Mouse (Mus musculus) hindbrain, postnatal 0 days (tissue): ENCODE measurements around the gene Grm7. TPM values are rescaled to one million over a fixed set of nuclear protein-coding genes. Genes with fewer than 3 reads are reported as not detected.

ENCODE experiments used
- ATAC-seq: fragments of 200-750 bp; cut with Nextera tagmentation; 2 replicates; pipeline ENCODE4 v1.8.0; 2017; ENCODE audit warnings: mild to moderate bottlenecking, moderate TSS enrichment, moderate library complexity
- DNase-seq: peaks from one replicate; pipeline ENCODE4 v3.0.0-alpha.2; 2015; ENCODE audit warnings: low spot score
- H3K27ac ChIP-seq: fragments of 300-500 bp; sonication (generic); 2 replicates; pipeline ENCODE4 v1.5.1; 2014; ENCODE audit warnings: mild to moderate bottlenecking
- H3K27me3 ChIP-seq: fragments of 300-500 bp; sonication (generic); 2 replicates; pipeline ENCODE4 v1.6.1; 2014; ENCODE audit warnings: low read length, mixed read lengths; ENCODE audit not compliant: insufficient read depth
- H3K36me3 ChIP-seq: fragments of 300-500 bp; sonication (generic); 2 replicates; pipeline ENCODE4 v1.6.1; 2014; ENCODE audit warnings: low read length, mixed read lengths; ENCODE audit not compliant: insufficient read depth
- H3K4me1 ChIP-seq: fragments of 300-500 bp; sonication (generic); 2 replicates; pipeline ENCODE4 v1.6.1; 2014; ENCODE audit warnings: antibody characterized with exemption, low read length, mixed read lengths; ENCODE audit not compliant: insufficient read depth
- H3K4me2 ChIP-seq: fragments of 300-500 bp; sonication (generic); 2 replicates; pipeline ENCODE4 v1.6.1; 2014; ENCODE audit warnings: low read depth, mild to moderate bottlenecking, low read length, moderate library complexity, mixed read lengths
- H3K4me3 ChIP-seq: fragments of 300-500 bp; sonication (generic); 2 replicates; pipeline ENCODE4 v1.5.1; 2014; ENCODE audit warnings: low read length
- H3K9ac ChIP-seq: fragments of 300-500 bp; sonication (generic); replicated peaks from 2 replicates; pipeline ENCODE4 v1.6.1; 2014; ENCODE audit warnings: mild to moderate bottlenecking, low read length, moderate library complexity, mixed read lengths
- H3K9me3 ChIP-seq: fragments of 300-500 bp; sonication (generic); 2 replicates; pipeline ENCODE4 v1.6.1; 2016; ENCODE audit warnings: low read length, mixed read lengths
- CTCF ChIP-seq: IDR thresholded peaks from 2 replicates; pipeline ENCODE4 v1.5.1; 2016; ENCODE audit warnings: antibody characterized with exemption, control low read depth, low read depth
- WGBS: fragments of 180-500 bp; shearing (Covaris S2); extraction: QIAGEN DNeasy Blood & Tissue Kit; methylation state at CpG from one replicate; pipeline ENCODE4 v1.1.7; 2014; 5-methylcytosine and 5-hydroxymethylcytosine counted together
- polyA plus RNA-seq: library from polyadenylated mRNA; unstranded; fragments of >200 nt; fragmentation: Nextera tagmentation; extraction: Ambion mirVana; gene quantifications from 2 replicates; pipeline ENCODE4 v1.2.1, GENCODE M21; 2015
- total RNA-seq: library from RNA; depleted of rRNA; stranded (reverse); fragments of >200 nt; gene quantifications from 2 replicates; pipeline ENCODE4 v1.2.3, GENCODE M21; 2014; rRNA removed

Gene Grm7
- total RNA-seq (41.4 and 57.6 TPM in 2 replicates), polyA plus RNA-seq (25.9 and 27.5 TPM in 2 replicates)

GRCm38 (mm10) chr6:110645411-110646361 lies at the start of gene Grm7:
TSS of gene Grm7 (plus strand) at chr6:110645581.
- Histone ChIP-seq H3K4me2 (peak within 1 kb of the TSS; percentile 68), H3K27me3 (no peaks in the 10 kb centered on the region), H3K4me3 (peak within 1 kb of the TSS; percentile 65), H3K4me1 (no peaks in the 10 kb centered on the region), H3K36me3 (no peaks in the 10 kb centered on the region), H3K9me3 (no peaks in the 10 kb centered on the region), H3K9ac (peak within 1 kb of the TSS; percentile 70), H3K27ac (peak within 1 kb of the TSS; percentile 79)
- DNase-seq (peak; percentile 80), ATAC-seq (peak; percentile 91)
- no peak for TF ChIP-seq CTCF
- WGBS: under 1% methylated on average over 60 of the region's 65 CpGs

- DNase-seq: no peak
- ATAC-seq: peak; percentile 33; the same call in 1 of the 2 replicates
- Histone ChIP-seq H3K4me3 (peak overlapping the region; percentile 65), H3K27me3 (no peaks in the 10 kb centered on the region), H3K4me1 (no peaks in the 10 kb centered on the region), H3K27ac (peak overlapping the region; percentile 79; the same call in 1 of the 2 replicates), H3K9me3 (no peaks in the 10 kb centered on the region), H3K36me3 (no peaks in the 10 kb centered on the region), H3K4me2 (peak overlapping the region; percentile 68), H3K9ac (peak overlapping the region; percentile 70)
- WGBS: 3% methylated on average over 7 of the region's 7 CpGs
- TF ChIP-seq CTCF: no peak
Observed at GRCm38 (mm10) chr6:110645041-110645410, 355 bp upstream of the Grm7 start.

GRCm38 (mm10) chr6:110646901-110647300 lies 1.5 kb downstream of the Grm7 start:
- Histone ChIP-seq H3K9me3 (no peaks in the 10 kb centered on the region), H3K27ac (peak overlapping the region; percentile 79; the same call in 1 of the 2 replicates), H3K4me1 (no peaks in the 10 kb centered on the region), H3K36me3 (no peaks in the 10 kb centered on the region), H3K27me3 (no peaks in the 10 kb centered on the region), H3K9ac (peak overlapping the region; percentile 70), H3K4me2 (peak overlapping the region; percentile 68), H3K4me3 (peak overlapping the region; percentile 65)
- 1% methylated on average over 12 of the region's 12 CpGs for WGBS
- TF ChIP-seq CTCF: no peak
- DNase-seq (peak; percentile 59), ATAC-seq (peak; percentile 36; the same call in 1 of the 2 replicates)

- Histone ChIP-seq H3K4me3 (peak overlapping the region; percentile 24), H3K36me3 (no peaks in the 10 kb centered on the region), H3K4me1 (no peaks in the 10 kb centered on the region), H3K9ac (0 out of 2 replicates have a peak overlapping the region, but pooled peaks have one; percentile 13), H3K27me3 (no peaks in the 10 kb centered on the region), H3K27ac (no peak overlapping the region), H3K9me3 (no peaks in the 10 kb centered on the region), H3K4me2 (peak overlapping the region; percentile 68)
- ATAC-seq (no peak), DNase-seq (no peak)
- 78% methylated on average over 1 of the region's 1 CpGs for WGBS
- no peak for TF ChIP-seq CTCF
Observed at GRCm38 (mm10) chr6:110649227-110649626, 3.8 kb downstream of the Grm7 start.

- ATAC-seq: no peak
- Histone ChIP-seq H3K36me3 (no peaks in the 10 kb centered on the region), H3K9ac (no peak overlapping the region), H3K4me1 (no peaks in the 10 kb centered on the region), H3K4me2 (no peak overlapping the region), H3K27ac (no peak overlapping the region), H3K9me3 (no peaks in the 10 kb centered on the region), H3K4me3 (no peak overlapping the region), H3K27me3 (no peaks in the 10 kb centered on the region)
- no peak for TF ChIP-seq CTCF
- WGBS: 72% methylated on average over 5 of the region's 5 CpGs
- DNase-seq: no peak
Observed at GRCm38 (mm10) chr6:110653361-110654001, 8.1 kb downstream of the Grm7 start.

- TF ChIP-seq CTCF: no peak
- no peak for ATAC-seq
- WGBS: 92% methylated on average over 1 of the region's 1 CpGs
Observed at GRCm38 (mm10) chr6:110664436-110664835, 19.1 kb downstream of the Grm7 start.

More at GRCm38 (mm10) chr6:110664436-110664835, 19.1 kb downstream of the Grm7 start:
- Histone ChIP-seq H3K27me3 (no peaks in the 10 kb centered on the region), H3K36me3 (no peaks in the 10 kb centered on the region), H3K9me3 (no peaks in the 10 kb centered on the region), H3K27ac (no peak overlapping the region), H3K9ac (no peak overlapping the region), H3K4me2 (no peak overlapping the region), H3K4me3 (no peak overlapping the region), H3K4me1 (no peaks in the 10 kb centered on the region)
- DNase-seq: no peak
